Mouse (Mus musculus): ENCODE data around the gene Itga2.

Gene Itga2

DNA sequence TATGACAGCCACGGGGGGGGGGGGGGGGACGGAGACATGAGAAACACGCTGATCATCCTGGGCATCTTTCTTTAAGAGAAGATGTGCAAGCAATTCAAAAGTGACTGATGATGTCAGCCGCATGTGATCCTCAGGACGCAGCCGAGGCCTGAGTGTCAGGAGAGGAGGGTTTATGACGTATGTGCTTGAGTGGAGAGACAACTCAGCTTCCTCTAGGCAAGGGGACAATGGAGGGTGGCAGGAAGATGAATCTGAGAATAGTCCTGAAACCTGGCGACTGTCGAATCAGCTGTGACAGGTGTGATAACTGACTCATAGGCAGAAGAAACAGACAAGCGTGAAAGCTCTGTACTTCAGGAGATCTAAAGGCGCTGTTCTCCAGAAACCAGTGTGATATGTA is 53.2 kb downstream of the Itga2 start:
- DNase-seq (ENCODE audit: low spot score): no peak

DNA sequence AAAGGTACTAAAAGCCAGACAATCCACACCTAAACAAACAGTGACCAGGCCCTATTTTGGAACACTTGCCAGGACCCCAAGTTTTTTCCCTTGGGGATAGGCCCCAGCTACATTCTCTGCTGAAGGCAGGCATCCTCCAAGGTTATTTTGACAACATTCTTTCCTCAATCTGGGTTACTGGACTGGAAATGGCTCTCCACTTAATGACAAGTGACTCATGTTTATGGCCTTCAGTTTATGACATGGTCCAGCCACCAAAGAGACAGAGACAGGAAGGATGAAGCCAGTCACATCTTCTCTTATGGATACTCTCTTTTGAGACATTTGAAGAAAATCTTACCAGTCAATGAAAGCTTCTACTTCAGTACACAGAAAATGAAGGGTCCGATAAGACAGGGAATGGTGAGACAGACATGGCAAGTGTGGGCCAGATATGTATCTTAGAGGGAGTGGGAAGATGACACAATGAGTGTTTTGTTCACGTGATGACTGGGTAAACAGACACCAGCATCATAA is 55.8 kb downstream of the Itga2 start:
- no peak for DNase-seq (ENCODE audit: low spot score)

DNA sequence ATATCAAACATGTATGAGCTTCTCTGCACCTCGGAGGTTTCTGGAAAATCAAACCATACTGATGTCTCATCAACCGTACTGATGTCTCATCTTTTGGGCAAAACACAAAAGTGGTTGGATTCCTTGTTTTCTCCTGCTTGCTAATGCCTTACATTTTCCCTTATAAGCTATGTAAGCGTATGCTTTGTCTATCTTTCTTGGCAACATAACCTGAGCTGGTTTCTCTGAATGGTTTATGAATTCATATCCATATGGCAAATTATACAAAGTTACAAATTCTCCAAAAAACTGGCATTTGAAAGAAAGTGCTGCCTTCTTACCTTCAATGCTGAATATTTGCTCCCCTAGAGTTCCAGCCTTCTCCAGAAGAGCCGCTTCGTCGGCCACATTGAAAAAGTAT is 57.2 kb downstream of the Itga2 start:
- DNase-seq (ENCODE audit: low spot score): no peak

DNA sequence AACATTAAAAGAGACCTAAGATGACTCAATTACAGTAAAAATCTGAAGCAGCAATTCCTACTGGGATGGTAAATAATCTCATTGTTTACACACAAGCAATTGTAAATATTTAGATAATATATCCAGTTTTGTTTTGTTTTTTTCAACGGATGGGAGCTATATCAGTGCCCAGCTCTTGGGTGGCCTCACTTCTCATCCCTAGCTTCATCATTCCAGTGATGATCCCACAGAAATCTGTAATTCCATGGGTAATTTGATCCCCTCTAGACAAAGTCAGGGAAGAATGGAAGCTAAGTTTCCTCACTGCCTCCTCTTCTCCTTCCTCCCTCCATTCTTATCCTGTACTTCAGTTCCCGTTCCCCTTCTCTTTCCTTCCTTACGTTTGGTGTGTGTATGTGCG is 74.4 kb downstream of the Itga2 start:
- no peak for DNase-seq (ENCODE audit: low spot score)

DNA sequence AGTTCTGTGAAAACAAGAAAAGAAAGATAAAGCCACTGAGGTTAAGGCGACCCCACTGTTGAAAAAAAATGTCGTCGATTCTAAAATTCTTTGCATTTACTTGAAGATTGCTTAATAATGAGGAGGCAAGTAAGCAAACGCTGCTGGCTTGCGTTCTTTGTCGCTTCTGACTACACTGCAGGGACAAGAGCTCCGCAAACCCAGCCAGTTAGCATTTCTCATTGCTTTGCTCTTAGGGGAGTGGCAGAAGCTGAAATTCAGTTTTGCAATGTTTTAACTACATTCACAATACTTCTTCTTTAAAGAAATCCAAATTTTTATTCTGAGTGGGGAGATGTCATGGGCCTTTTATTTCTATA is 75.7 kb downstream of the Itga2 start:
- DNase-seq (ENCODE audit: low spot score): peak; percentile 21

DNA sequence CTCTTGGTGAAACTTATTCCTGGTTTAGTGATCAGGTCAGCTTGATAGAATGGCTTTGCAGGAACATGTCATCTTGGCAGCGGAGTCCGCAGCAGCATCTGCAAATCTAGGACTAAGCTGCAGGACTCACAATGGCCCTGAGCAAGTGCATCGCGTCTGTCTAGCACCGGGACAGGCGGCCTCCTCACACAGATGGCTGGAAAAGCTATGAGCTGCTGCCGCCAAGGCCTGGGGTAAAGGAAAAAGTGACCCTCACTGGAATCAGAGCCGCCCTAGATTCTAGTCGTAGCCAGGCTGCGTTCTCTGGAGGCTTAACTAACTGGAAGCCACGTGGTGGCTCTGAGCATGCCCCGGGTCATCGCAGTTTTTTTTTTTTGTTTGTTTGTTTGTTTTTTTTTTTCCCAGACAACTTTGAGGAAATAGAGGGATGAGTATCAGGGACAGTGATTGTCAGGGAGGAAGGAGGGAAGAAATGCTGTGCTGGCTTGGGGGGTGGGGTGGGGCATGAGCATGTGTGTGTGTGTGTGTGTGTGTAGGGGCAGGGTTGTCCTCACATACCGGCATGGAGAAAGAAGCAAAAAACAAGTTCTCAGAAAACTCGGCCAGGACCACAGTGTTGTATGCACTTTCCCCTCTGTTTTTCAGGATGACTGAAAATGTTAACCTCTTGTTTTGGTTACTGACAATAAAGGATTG is 76.2 kb downstream of the Itga2 start:
- peak; percentile 52 for DNase-seq (ENCODE audit: low spot score)

DNA sequence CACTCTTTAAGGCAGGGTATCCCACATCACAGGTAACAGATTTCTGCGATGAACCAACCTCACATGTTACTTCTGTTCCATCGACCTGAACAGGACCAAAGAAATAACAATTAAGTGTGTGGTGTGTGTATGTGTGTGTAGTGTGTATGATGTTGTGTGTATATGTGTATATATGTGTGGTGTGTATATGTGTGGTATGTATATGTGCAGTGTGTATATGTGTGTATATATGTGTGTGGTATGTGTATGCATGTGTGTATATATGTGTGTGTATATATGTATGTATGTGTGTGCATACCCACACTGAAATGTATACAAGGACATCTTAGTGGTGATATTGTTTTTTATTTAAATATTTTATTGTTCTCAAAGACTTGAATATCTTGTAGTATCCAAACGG is 77.5 kb downstream of the Itga2 start:
- no peak for DNase-seq (ENCODE audit: low spot score)

DNA sequence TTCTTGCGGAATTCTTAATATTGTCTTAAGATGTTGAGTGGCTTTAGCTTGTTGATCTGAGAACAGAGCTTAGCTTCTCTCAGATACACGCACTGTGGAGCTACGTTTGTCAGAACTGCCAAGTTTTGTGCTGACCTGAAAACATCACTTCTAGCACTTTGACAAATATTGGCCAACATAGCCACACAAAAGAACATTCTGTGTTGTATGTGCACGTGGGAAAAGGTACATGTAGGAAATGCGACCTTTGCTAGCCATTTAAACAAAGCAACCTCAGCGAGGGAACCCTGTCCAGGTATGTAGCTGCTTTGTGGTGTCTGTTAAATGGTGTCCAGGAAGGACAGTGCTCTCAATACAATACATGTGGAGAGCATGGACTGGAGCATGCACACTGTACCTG is 77.9 kb downstream of the Itga2 start:
- no peak for DNase-seq (ENCODE audit: low spot score)

DNA sequence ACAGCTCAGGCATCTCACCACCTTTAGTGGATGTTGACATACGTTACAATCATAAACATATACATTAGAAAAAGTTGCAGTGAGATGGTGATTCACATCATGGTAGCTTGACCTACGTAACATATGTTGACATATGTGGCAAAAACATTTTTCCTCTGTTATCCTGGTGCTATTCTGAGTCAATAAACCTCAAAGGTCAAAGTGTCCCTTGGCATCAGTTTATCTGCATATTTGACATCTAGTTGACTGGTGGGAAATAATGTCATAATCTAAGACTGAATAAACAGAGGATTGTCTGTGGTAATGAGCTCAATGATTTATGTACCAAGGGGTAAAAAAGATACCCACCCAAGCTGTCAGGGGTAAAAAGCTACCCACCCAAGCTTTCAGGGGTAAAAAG is 78.7 kb downstream of the Itga2 start:
- no peak for DNase-seq (ENCODE audit: low spot score)

DNA sequence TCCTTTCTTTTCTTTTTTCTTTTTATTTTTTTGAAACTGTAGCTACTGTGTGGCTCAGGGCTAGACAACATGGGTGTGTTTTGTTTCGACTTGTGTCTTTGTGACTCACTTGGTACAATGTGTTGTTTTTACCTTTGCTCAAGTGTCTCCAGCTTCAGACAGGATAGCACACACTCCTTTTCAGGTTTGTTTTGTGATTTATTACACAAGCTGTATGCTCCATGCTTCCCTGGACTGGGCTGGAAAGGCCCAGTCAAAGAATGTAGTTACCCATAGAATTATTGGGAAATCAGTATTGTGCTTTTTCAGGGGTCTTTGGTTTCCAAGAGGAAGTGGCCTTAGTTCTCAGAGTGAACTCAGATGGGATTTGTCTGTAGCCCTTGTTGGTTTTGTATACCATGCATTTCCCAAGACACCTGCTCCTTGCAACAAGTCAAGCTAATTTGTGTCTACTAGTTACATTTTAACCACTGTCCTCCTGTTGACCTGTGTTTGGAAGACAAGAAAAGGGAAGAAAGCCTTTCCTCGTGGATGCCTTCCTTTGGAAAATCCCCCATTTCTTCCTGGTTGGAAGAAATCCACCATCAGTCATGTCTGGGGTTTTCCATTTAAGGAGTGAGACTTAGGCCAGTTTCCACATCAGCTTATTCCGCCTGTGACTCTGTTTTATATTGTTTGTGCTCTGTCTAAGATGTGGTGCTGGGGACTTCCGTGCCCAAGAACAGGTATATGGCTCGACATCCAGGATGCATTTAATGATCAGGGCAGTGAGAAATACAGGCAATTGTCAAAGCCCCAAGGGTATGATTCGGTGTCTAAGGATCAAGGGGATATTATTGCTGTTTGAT is 79.4 kb downstream of the Itga2 start:
- no peak for DNase-seq (ENCODE audit: low spot score)

DNA sequence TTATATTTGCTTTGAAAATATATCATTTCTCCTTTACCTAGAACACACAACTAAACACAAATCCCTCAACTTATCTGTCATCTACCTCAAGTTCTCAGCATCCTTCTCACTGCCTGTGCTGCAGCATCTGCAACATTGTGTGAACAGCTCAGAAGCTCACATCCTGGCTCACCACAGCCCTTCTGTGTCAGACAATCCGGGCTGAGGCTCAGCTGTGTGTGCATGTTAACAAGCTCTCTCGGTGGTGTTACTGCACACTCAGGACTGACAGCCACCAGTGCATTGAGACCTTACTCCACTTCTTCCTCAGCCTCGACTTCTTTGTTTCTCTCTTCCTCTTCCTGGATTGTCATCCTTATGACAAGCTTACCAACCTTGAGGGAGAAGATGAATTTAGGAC is 83.0 kb downstream of the Itga2 start:
- DNase-seq (ENCODE audit: low spot score): no peak

DNA sequence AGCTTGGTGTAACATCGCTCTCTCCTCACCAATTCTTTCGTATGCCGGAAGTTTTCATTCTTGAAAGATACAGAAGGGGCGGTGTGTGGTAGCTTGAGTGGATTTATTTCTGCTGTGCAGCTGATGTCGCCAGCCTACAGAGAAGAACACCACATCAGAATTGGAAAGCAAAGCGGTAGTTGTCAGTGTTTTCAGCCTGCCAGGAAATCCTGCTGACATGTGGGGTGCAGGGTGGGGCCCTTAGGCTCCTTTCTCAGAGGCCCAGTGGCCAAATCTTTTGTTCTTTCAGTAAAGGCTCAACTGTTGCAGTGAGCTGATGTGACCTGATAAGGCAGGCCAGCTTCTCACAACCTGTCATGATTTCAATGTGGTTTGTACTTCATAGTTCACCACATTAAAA is 86.1 kb downstream of the Itga2 start:
- DNase-seq (ENCODE audit: low spot score): no peak

DNA sequence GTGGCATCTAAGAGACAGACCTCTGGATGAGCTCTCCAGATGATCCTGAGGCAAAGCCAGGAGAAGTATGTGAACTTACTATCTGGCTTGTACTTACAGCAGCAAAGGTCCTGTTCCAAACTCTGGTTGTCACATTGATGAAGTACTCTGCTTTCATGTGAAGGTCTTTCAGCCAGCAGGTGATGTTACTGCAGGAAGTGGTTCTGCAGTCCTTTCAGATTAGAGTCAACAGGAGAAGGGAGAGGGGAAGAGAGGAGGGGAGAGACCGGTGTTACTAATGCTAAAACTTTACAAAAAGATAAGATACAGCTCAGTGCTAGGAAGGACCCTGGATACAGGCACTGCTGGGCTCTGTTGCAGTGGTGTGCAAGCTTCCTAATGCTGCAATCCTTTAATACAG is 88.6 kb downstream of the Itga2 start:
- no peak for DNase-seq (ENCODE audit: low spot score)

DNA sequence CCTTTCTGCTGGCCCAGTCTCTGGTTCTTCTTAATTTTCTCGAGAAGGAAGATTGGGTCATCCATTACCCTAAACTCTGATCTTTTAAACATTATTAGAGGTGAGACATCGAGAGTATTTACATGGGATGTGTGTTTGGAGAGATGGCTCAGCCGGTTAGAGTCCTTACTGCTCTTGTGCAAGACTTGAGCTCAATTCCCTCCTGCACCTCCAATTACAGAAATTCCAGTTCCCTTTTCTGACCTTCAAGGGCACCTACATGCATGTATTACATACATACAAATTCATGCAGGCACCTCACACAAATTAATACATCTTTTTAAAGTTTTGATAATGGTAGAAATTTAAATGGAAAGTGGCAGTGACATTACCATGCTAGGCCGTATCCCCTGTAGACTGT is 91.4 kb downstream of the Itga2 start:
- no peak for DNase-seq (ENCODE audit: low spot score)

DNA sequence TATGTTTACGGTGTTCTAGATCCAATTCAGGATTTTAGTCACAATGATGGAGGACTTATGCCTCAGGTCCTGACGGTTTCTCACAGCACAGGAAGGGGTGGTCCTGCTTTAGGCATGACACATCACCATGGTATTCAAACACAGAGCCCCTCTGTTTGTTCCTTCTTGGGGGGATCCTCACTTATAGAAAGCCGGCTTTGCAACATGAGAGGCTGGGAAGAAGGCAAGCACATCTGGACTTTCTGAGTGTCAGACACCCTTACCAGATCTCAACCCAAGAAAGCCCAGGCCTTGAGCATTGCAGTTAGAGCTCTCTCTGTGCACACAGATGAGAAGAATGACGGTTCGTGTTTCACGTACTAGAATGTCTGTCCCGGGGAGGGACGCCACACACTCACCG is 92.8 kb downstream of the Itga2 start:
- no peak for DNase-seq (ENCODE audit: low spot score)

DNA sequence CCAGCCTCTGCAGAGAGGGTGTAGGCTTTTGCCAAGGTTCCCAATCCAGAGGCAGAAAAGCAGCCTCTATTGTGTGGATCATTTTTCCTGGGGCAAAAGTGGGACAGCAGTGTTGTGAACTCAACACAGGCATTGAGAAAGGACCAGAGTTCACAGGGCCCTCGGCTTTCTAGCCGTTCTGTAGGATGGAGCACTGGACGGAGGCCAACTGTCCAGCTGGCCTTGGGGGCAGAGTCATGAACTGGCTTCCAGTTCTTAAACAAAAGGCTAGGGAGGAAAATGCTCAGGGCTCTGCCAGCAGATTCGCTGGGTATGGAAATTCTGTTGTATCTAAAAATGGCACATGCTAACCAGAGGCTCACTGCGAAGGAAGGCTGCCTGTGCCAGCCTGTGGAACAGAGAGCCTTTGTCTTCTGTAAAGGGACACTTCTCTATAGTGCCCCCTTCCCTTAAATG is 93.3 kb downstream of the Itga2 start:
- DNase-seq (ENCODE audit: low spot score): no peak

DNA sequence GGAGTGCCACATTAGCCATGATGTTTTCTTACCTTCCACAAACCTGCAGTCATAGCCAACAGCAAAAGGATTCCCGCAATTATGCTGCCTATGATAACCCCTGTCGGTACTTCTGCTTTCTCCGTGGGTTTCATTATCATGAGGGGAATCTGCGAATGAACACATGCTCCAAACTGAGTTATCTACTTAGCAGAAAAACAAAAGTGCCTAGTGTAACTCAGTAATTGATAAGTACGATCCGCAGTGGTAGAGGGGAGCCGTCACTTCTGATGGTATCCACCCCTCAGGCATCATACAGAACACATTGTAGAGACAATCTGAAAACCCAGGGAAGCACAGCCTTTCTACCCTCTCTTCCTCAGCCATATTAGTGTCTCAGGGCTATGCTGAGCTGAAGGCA is 94.8 kb downstream of the Itga2 start:
- DNase-seq (ENCODE audit: low spot score): no peak

DNA sequence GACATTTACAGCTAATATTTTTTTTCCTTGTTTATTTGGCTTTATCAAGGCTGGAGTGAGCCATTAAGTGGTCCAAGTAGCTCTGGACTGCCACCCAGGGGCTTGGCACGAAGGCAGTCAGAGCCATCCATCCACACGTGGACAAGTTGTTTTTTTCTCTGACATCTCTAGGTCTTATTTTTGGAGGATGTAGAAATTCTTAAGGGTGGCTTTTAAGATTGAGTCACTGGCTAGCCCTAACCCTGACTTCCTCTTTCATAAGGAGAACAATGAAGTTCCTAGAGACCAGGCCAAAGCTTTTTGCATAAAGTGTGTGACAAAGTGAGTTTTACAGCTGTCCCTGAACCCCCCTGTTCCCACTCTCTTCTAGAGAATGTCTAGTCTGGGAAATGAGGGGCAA is 97.3 kb downstream of the Itga2 start:
- no peak for DNase-seq (ENCODE audit: low spot score)

DNA sequence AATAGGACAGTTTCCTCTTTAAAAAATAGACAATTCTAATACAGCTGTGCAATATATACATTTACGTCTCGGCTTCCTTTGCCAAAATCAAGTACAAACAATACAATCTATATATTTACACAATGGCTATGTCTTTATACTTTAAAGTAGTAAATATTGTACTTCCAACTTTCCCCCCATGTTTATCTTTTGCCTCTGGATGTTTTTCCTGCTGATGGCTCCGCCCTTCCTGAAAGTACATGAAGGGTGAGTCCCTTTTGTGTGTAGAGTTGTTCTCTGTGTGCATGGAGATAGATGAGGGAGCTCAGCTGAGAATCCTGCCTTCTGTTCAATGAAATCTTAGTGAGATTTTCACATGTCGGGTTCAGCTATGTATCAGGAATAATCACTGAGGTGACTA is 98.5 kb downstream of the Itga2 start:
- DNase-seq (ENCODE audit: low spot score): no peak

DNA sequence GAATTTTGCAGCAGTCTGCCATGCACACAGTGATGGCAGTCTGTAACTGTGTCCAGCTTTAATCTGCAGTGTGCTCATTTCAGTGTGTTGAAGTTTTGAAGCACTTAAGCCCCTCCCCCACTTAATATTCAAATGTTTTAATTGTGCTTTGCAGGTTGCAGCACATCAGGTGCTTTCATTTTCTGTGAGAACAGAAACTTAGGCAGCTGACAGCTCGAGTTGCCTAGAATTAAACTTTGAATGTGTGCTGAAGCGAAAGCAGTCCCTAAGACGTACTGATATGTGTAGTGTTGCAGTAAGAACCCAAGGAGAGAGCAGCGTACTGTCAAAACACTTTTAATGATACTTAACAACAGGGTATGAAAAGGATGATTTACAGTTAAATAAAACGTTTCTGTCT is 99.1 kb downstream of the Itga2 start:
- DNase-seq (ENCODE audit: low spot score): no peak

DNA sequence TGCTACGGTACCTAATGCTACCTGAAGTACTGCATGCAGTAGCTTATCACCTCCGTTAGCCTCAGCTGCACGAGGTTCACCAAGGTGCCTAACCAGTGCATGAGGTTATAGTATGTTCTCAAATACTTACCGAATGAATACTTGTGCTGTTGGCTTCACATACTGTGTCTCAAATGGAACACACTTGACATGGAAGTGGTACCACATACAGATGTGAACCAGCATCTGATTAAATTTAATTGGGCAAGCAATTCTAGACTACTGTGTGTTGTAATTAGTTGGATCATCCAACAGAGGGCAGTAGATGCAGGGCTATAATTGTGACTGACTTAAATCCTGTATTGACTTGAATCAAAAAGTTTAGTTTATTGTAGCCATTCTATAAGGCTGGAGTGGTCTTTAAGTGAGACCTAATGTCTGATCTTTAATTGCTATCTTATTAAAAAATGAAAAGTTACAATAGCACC is 100.5 kb downstream of the Itga2 start:
- DNase-seq (ENCODE audit: low spot score): peak; percentile 77

DNA sequence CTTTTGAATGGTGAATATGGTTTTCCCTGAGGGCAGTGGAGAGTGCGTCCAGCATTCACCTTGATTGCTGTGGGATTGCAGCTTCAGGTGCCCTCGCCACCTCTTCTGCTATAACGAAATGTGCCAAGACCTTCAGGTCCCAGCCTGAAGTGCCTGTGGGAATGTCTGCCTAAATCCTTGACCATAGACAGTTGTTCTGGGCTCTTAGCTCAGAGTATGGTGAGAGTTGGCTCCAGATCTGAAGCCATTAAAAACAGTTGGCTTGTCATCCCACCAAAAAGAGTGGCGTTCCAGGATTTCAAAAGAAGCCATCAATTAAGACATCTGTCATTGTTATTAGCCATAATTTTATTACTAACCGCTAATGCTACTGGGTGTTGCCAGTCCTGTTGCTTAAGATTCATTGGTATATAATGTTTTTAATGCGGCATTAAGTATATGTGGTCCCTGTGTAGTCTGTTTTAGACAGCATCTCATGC is 106.5 kb downstream of the Itga2 start:
- no peak for DNase-seq (ENCODE audit: low spot score)

DNA sequence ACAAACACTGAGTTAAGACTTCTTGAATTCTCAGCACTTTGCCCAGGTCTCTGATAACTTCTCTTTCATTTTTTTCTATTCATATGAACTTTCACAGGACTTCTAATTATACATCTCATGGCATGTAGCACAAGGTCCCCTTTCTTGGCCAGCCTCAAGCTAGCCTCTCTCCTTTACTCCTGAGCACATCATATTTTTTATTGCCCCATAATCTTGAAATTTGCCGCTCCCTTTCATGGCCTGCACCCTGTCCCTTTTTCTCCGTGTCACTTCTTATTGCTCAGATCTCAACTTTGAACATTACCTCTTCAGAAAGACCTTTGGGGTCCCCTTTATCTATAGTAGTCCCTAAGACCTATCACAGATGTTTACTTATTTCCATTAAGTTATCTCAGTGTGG is 109.0 kb downstream of the Itga2 start:
- DNase-seq (ENCODE audit: low spot score): no peak
